14 mouse cellular contexts compared by ENCODE assay signal in genomic region chr11:98905583-98905982, GRCm38 (mm10). TPM values are rescaled to one million over a fixed set of nuclear protein-coding genes. Genes with fewer than 3 reads are reported as not detected.
DNase-seq lines count a peak whose midpoint lies in the region; ATAC-seq and TF ChIP-seq lines count a peak whose summit lies in the region.
"Had no signal": no experiment of that assay in that cellular context is flagged by ENCODE, and none has a peak within 500 bp of the region (broad histone marks: within the 10 kb centered on the region; RNA-seq: fewer than 3 reads in every experiment).

No protein-coding gene starts in this region.

- TF ChIP-seq POLR2A in MEL (IDR thresholded peaks at IDR 0.05; ENCODE audit: control insufficient read depth in 1 of 2, insufficient read depth in 1 of 2, low read depth in 1 of 2, low read length in 2 of 2, poor library complexity in 1 of 2) = no peak

- H3K4me3 ChIP-seq in gastrocnemius, adult 2 months = no peak overlapping the region
- no peak overlapping the region for H3K4me3 ChIP-seq in kidney, embryonic 16.5 days (ENCODE audit: low read length)
- peak overlapping the region; percentile 5; a peak in 2 of 4 replicates for H3K4me3 ChIP-seq in MEL (ENCODE audit: control insufficient read depth in 1 of 2, insufficient read depth in 1 of 2, low read depth in 2 of 2, low read length in 2 of 2)
- H3K4me3 ChIP-seq in liver, embryonic 16.5 days (ENCODE audit: low read depth, low read length) = no peak overlapping the region; the same call in 1 of the 2 replicates
- H3K4me3 ChIP-seq: forebrain, embryonic 10.5 days had no signal

- H3K9ac ChIP-seq in kidney, embryonic 16.5 days (replicated peaks; ENCODE audit: low read length) = no peak overlapping the region
- H3K9ac ChIP-seq in MEL (ENCODE audit: control insufficient read depth, low read depth, low read length, poor library complexity, severe bottlenecking) = peak overlapping the region; percentile 20
- H3K9ac ChIP-seq in liver, embryonic 16.5 days (ENCODE audit: low read depth, low read length) = peak overlapping the region; percentile 38

- H3K27me3 ChIP-seq in kidney, embryonic 16.5 days (ENCODE audit: insufficient read depth, low read length) = no peaks in the 10 kb centered on the region
- no peaks in the 10 kb centered on the region for H3K27me3 ChIP-seq in MEL (ENCODE audit: control insufficient read depth in 1 of 2, insufficient read depth in 2 of 2, low read length in 2 of 2)
- H3K27me3 ChIP-seq in liver, embryonic 16.5 days (ENCODE audit: control insufficient read depth, insufficient read depth, low read depth, low read length) = no peaks in the 10 kb centered on the region

- intact Hi-C loops in gastrocnemius, adult 2 months (cut with DNase I) = no loop called here
- intact Hi-C loops in gastrocnemius, postnatal 36 days (cut with DNase I) = loop anchor here (5.0 kb wide), 1 partner anchor 113 kb away; no protein-coding TSS in a partner anchor

- peak; percentile 52 to 79; a peak in 3 of 4 replicates for TF ChIP-seq EP300 in MEL (IDR thresholded peaks at IDR 0.05; ENCODE audit: low read depth in 1 of 2, low read length in 2 of 2)

- H3K9me3 ChIP-seq in kidney, embryonic 16.5 days (ENCODE audit: low read length) = no peaks in the 10 kb centered on the region
- H3K9me3 ChIP-seq in MEL (replicated peaks; ENCODE audit: insufficient read depth, low read length) = no peaks in the 10 kb centered on the region
- no peaks in the 10 kb centered on the region for H3K9me3 ChIP-seq in liver, embryonic 16.5 days (replicated peaks; ENCODE audit: control insufficient read depth, low read length)
- H3K9me3 ChIP-seq: forebrain, embryonic 10.5 days had no signal

- H3K79me2 ChIP-seq in MEL (ENCODE audit: control insufficient read depth, insufficient read depth, low read length, poor library complexity) = peaks cover 28% of the 10 kb centered on the region

- no peak for ATAC-seq in kidney, embryonic 16.5 days (ENCODE audit: low FRiP score, low TSS enrichment)
- no peak for ATAC-seq in liver, embryonic 16.5 days (ENCODE audit: low read depth)

- peaks cover 10% of the 10 kb centered on the region for H3K36me3 ChIP-seq in kidney, embryonic 16.5 days (ENCODE audit: insufficient read depth, low read length)
- peaks cover 4 to 59% of the 10 kb centered on the region in 2 experiments; a peak in 3 of 4 replicates for H3K36me3 ChIP-seq in MEL (ENCODE audit: control insufficient read depth in 1 of 2, insufficient read depth in 2 of 2, low read length in 2 of 2)
- peaks cover 10% of the 10 kb centered on the region for H3K36me3 ChIP-seq in liver, embryonic 16.5 days (ENCODE audit: control insufficient read depth, insufficient read depth)

- no peak for DNase-seq in gastrocnemius, adult 2 months
- no peak for DNase-seq in gastrocnemius, postnatal 36 days
- no peak for DNase-seq in kidney, adult 8-10 months
- DNase-seq in MEL (ENCODE audit: low read depth, low spot score) = peak; percentile 63
- DNase-seq in embryo, embryonic 10.5 days (ENCODE audit: low spot score) = no peak
- no peak for DNase-seq in embryo, embryonic 11 days
- DNase-seq: cerebellum, adult 2 months; layer of hippocampus, adult 9-11 months; left cerebral cortex, postnatal 4 days; right cerebral cortex, postnatal 14 days; thymus, postnatal 25 days had no signal

- H3K4me1 ChIP-seq in kidney, embryonic 16.5 days (ENCODE audit: insufficient read depth, low read length) = peaks cover 38% of the 10 kb centered on the region
- peaks cover 30 to 63% of the 10 kb centered on the region in 2 experiments for H3K4me1 ChIP-seq in MEL (ENCODE audit: control insufficient read depth in 1 of 2, insufficient read depth in 2 of 2, low read length in 2 of 2)
- peaks cover 71% of the 10 kb centered on the region for H3K4me1 ChIP-seq in liver, embryonic 16.5 days (ENCODE audit: control insufficient read depth, low read depth, low read length)

- no peak for TF ChIP-seq RAD21 in MEL (IDR thresholded peaks at IDR 0.05; ENCODE audit: low read depth, low read length)

- H3K4me2 ChIP-seq in kidney, embryonic 16.5 days (replicated peaks; ENCODE audit: low read depth, low read length) = no peak overlapping the region
- H3K4me2 ChIP-seq in liver, embryonic 16.5 days (ENCODE audit: low read depth, low read length) = peak overlapping the region; percentile 44

- WGBS in kidney, embryonic 16.5 days = 57% methylated on average over 4 of the region's 4 CpGs
- WGBS in liver, embryonic 16.5 days (ENCODE audit: insufficient replicate concordance) = 7% methylated on average over 4 of the region's 4 CpGs

- peak overlapping the region; percentile 51 for H3K27ac ChIP-seq in gastrocnemius, adult 2 months
- peak overlapping the region; percentile 62 for H3K27ac ChIP-seq in kidney, embryonic 16.5 days (ENCODE audit: low read length)
- peak overlapping the region; percentile 92 for H3K27ac ChIP-seq in MEL (ENCODE audit: control insufficient read depth, low read depth, low read length)
- H3K27ac ChIP-seq in liver, embryonic 16.5 days (ENCODE audit: low read length) = peak overlapping the region; percentile 96
- H3K27ac ChIP-seq: forebrain, embryonic 10.5 days had no signal

- no peak for TF ChIP-seq CTCF in gastrocnemius, adult 2 months (IDR thresholded peaks at IDR 0.05)
- no peak for TF ChIP-seq CTCF in MEL (IDR thresholded peaks at IDR 0.05 in 2 of 3, conservative IDR thresholded peaks at IDR 0.05 in 1 of 3; ENCODE audit: control insufficient read depth in 1 of 3, insufficient read depth in 1 of 3, low read depth in 2 of 3, low read length in 3 of 3, poor library complexity in 1 of 3, severe bottlenecking in 1 of 3)

TF ChIP-seq in MEL, 35 proteins besides CTCF, POLR2A, EP300 and RAD21:
- TF ChIP-seq CHD1 (IDR thresholded peaks at IDR 0.05; ENCODE audit: low read depth, low read length) (no peak), SMC3 (IDR thresholded peaks at IDR 0.05; ENCODE audit: low read depth, low read length) (no peak), GATA1 (IDR thresholded peaks at IDR 0.05; ENCODE audit: low read depth, low read length) (peak; percentile 67; the same call in 1 of the 2 replicates), TCF12 (IDR thresholded peaks at IDR 0.05; ENCODE audit: low read depth, low read length) (peak; percentile 77), ELF1 (IDR thresholded peaks at IDR 0.05; ENCODE audit: low read depth, low read length) (peak; percentile 34; the same call in 1 of the 2 replicates), GABPA (IDR thresholded peaks at IDR 0.05; ENCODE audit: low read depth, low read length) (no peak), MXI1 (IDR thresholded peaks at IDR 0.05; ENCODE audit: low read depth, low read length) (no peak), UBTF (IDR thresholded peaks at IDR 0.05; ENCODE audit: borderline replicate concordance, insufficient read depth, low read depth, low read length) (0 out of 2 replicates have a peak, but pooled peaks have one; percentile 35), ZMIZ1 (IDR thresholded peaks at IDR 0.05; ENCODE audit: low read depth, low read length) (no peak), POLR2AphosphoS2 (IDR thresholded peaks at IDR 0.05; ENCODE audit: low read length) (no peak), USF2 (IDR thresholded peaks at IDR 0.05; ENCODE audit: borderline replicate concordance in 1 of 2, insufficient read depth in 1 of 2, low read depth in 1 of 2, low read length in 2 of 2) (no peak), USF1 (IDR thresholded peaks at IDR 0.05; ENCODE audit: low read depth, low read length) (no peak), TBP (IDR thresholded peaks at IDR 0.05; ENCODE audit: low read depth, low read length) (peak; percentile 95), TAL1 (IDR thresholded peaks at IDR 0.05; ENCODE audit: low read length) (peak; percentile 72)

RNA-seq across cellular contexts. Expression of gene Cdc6, which starts 2.0 kb away (rescaled TPM):
- under 1 TPM in 1 of 2 experiments, not detected in 1; 0.11 TPM for total RNA-seq in gastrocnemius, adult 2 months (2021)
- total RNA-seq in gastrocnemius, postnatal 36 days (2021) = under 1 TPM; 0.20 to 0.64 TPM
- polyA plus RNA-seq in kidney, embryonic 16.5 days (2015; fragmentation: Nextera tagmentation; extraction: Ambion mirVana) = 36.2 and 38.6 TPM in 2 replicates
- total RNA-seq in MEL (2012; rRNA removed) = 83.4 and 104 TPM in 2 replicates
- 10 to 100 TPM; 56.9 to 69.4 TPM for polyA plus RNA-seq in MEL (2012; ENCODE audit: insufficient read depth in 1 of 2, insufficient read length in 2 of 2, low read depth in 1 of 2, low replicate concordance in 2 of 2, missing spikeins in 1 of 2)
- 52.7 and 57.3 TPM in 2 replicates for polyA plus RNA-seq in liver, embryonic 16.5 days (2015; fragmentation: Nextera tagmentation; extraction: Ambion mirVana)

RNA-seq across cellular contexts. Expression of gene Rara, which starts 22.0 kb away (rescaled TPM):
- 10 to 100 TPM; 10.2 to 12.4 TPM for total RNA-seq in gastrocnemius, adult 2 months (2021)
- total RNA-seq in gastrocnemius, postnatal 36 days (2021) = 10 to 100 TPM in 1 of 2 experiments, 1 to 10 TPM in 1; 8.7 to 13.2 TPM
- polyA plus RNA-seq in kidney, embryonic 16.5 days (2015; fragmentation: Nextera tagmentation; extraction: Ambion mirVana) = 31.4 and 32.5 TPM in 2 replicates
- total RNA-seq in MEL (2012; rRNA removed) = 9.8 and 12.1 TPM in 2 replicates
- polyA plus RNA-seq in MEL (2012; ENCODE audit: insufficient read depth in 1 of 2, insufficient read length in 2 of 2, low read depth in 1 of 2, low replicate concordance in 2 of 2, missing spikeins in 1 of 2) = 10 to 100 TPM in 1 of 2 experiments, not detected in 1; 13.7 TPM
- polyA plus RNA-seq in liver, embryonic 16.5 days (2015; fragmentation: Nextera tagmentation; extraction: Ambion mirVana) = 4.2 and 5.4 TPM in 2 replicates

RNA-seq across cellular contexts. Expression of gene Wipf2, which starts 42.1 kb away (rescaled TPM):
- total RNA-seq in gastrocnemius, adult 2 months (2021) = 1 to 10 TPM; 6.1 to 6.6 TPM
- total RNA-seq in gastrocnemius, postnatal 36 days (2021) = 1 to 10 TPM; 5.6 to 6.7 TPM
- 5.4 and 5.9 TPM in 2 replicates for polyA plus RNA-seq in kidney, embryonic 16.5 days (2015; fragmentation: Nextera tagmentation; extraction: Ambion mirVana)
- 2.9 and 3.2 TPM in 2 replicates for total RNA-seq in MEL (2012; rRNA removed)
- 1 to 10 TPM in 1 of 2 experiments, not detected in 1; 7.1 TPM for polyA plus RNA-seq in MEL (2012; ENCODE audit: insufficient read depth in 1 of 2, insufficient read length in 2 of 2, low read depth in 1 of 2, low replicate concordance in 2 of 2, missing spikeins in 1 of 2)
- polyA plus RNA-seq in liver, embryonic 16.5 days (2015; fragmentation: Nextera tagmentation; extraction: Ambion mirVana) = 1.2 and 1.6 TPM in 2 replicates

Comparison
In these comparisons a context has a peak if more than half of its experiments do, and no peak if none do; other contexts are left out.
1. H3K4me3 ChIP-seq: peak in MEL (2 of 2); none in gastrocnemius, adult 2 months (single experiment), kidney, embryonic 16.5 days (single experiment) and liver, embryonic 16.5 days (single experiment).
2. RNA of gene Cdc6, which starts 2.0 kb away (total RNA-seq): 83.4 to 104 TPM in MEL; 0.20 to 0.64 TPM in gastrocnemius, postnatal 36 days and 0.11 TPM in gastrocnemius, adult 2 months; every median in the first group is over 10 times any median in the second.
3. Peak in every context shown above with its lines, with median percentiles within 50 percentile points of each other: H3K27ac ChIP-seq.